Mouse (Mus musculus) heart, postnatal 36 days (tissue): ENCODE data around the gene Rps19bp1. TPM values are rescaled to one million over a fixed set of nuclear protein-coding genes. Genes with fewer than 3 reads are reported as not detected.
A peak's percentile ranks its signal among the peaks of the same experiment; 100 is the strongest.

ENCODE experiments used
- DNase-seq, 2 experiments: peaks; one replicate each; pipeline ENCODE4 v3.0.0; 2021 to 2022
- intact Hi-C: fragments of 180-260 bp; cut with DNase I; formaldehyde crosslinking; loops from one replicate; pipeline ENCODE4 v1.15.1; 2025
- total RNA-seq, 2 experiments: library from RNA; stranded (reverse); gene quantifications; 2 replicates each; pipeline ENCODE4 v1.2.3; 2021

Rps19bp1 gene
- total RNA-seq, result 10 to 100 TPM; 11.5 to 15.8 TPM

DNA sequence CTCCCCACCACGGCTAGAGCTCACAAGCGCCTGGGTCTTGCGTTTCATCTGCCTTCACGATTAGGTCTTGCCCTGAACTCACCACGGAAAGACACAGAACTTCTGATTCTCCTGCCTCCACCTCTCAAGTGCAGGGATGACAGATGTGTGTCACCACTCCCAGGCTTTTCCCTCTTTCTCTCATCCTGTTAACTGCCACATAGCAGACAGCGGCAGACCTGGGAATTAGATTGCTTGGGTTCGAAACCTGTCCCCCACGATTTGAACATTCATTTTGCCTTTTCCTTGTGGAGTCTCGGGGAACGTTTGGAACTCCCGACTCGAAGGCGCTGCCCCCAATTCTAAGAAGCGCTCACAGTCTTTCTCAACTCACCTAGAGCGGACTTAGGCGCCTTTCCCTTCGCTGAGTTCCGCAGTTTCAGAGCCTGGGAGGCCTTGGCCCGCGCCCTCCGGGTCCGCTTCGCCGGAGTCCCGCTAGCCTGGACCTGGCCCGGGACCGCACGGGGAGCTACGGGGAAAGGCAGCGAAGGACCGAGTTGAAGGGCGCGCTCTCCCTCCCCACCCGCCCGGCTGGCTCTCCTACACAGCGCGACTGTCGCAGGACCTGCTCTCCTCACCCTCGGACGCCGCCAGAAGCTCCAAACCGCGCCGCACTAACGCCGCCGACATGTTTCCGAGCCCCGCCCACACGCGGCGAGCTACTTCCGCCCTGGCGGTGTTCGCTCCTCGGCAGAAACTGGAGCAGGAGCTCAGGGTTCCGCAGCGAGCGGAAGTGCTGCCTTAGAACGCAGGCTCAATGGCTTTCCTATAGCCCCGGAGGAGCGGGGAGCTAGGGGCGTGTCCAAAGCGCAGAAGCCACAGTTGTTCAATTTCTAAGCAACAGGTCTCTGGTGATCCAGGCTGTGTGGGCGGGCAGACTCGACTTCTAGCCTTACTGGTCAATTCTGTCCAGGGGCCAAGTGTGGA, at the start of gene Rps19bp1:
Gene Rps19bp1, minus strand, starts transcription at position 706 of the 966 bp plus-strand sequence.
- peak; percentile 87 for DNase-seq
- intact Hi-C loops, result loop anchor here (5.0 to 10.0 kb wide), 2 partner anchors 37 to 681 kb away; partner anchors contain the start of gene Adsl

DNA sequence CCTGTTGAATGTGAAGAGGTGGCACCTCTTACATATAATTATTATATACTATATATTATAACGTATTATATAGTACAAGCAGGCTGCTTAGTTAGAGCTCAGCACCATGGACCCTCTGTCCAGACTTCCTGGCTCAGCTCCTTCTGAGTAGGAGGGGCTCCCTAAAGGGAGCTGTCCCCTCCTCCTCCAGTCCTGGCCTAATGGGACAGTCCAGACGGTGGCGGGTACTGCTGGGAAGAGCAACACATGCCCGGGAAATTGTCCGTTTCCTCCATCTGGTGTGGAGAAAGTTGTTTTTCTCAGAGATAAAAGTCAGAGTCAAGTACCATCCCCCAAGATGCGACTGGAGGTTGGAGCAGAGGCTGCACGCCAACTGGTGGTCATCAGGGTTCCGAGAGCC, 42.0 kb upstream of the Rps19bp1 start:
- DNase-seq, result no peak
- intact Hi-C loops, result no loop called here

DNA sequence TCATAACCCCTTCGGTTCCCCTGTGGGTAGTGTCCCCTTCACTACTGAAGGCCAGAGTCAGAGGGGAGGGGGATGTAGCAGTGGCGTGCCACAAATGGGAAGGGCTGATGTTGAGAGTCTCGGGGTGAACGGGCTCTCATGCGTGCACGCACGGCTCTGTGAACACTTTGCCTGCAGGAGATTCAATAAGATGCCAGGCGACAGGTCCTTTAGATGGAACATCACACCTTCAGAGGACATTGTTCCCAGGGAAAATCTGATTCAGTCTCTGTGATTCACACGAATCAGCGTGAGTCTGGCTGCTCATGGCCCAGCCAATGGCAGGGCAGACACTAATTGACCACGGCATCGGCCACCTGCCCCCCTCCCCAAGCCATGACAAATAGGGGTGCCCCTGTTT, 40.1 kb upstream of the Rps19bp1 start:
- no peak for DNase-seq
- intact Hi-C loops, result no loop called here

DNA sequence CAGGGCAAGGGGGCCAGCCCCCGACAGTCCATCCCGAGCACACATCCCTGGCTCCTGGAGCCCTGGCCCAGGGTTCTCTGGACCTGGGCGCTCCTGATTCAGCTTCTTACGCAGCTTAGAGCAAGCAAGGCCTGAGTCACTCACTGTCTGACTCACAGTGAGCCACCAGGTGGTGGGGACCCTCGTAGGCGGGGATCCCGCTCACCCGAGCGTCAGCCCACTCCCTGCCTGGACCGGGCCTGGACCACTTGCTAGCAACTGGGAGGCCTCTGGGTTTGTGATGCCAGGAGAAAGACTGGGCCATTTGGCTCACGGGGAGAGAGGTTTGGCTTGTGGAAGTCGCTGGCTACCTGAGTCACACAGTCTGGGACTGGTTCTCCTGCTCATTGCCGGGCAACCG, 39.7 kb upstream of the Rps19bp1 start:
- no peak for DNase-seq
- intact Hi-C loops, result no loop called here

DNA sequence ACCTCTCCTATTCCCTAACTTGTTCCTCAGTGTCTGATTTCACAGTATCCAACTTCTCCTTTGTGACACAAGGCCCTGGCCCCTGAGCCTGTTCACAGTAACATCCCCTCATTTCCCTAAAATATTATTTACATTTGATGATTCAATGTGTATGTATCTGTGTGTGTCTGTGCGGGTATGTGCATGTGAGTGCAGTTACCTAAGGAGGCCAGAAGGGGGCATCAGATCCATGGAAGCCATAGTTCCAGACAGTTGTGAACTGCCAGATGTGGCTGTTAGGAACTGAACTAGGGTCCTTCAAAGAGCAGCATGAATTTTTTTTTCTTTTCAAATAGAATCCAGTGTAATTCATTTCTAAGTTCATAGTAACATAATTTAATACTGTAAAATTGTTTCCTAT, 33.0 kb upstream of the Rps19bp1 start:
- intact Hi-C loops, result no loop called here
- DNase-seq, result no peak

DNA sequence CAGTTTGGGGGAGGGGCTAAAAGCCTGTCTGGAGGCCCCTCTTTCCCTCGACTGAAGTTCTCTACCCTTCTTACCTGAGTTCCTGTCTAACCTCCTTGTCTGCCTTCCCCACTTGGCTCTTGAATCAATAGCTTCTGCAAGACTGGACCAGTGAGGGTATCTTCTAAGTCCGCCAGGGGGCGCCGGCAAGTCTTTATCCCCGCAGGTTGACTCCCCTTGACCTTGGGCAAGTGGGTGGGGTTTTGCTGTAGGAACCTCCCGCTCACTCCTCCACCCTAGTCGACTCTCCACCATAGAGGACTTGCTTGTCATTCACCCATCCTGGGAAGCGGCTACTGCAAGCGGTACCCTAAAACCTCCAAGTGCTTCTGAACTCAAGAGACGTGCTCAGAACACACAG, 25.3 kb upstream of the Rps19bp1 start:
- intact Hi-C loops, result loop anchor here (2.0 kb wide), 1 partner anchor 405 kb away; no protein-coding TSS in a partner anchor
- DNase-seq, result peak; percentile 46 to 64

DNA sequence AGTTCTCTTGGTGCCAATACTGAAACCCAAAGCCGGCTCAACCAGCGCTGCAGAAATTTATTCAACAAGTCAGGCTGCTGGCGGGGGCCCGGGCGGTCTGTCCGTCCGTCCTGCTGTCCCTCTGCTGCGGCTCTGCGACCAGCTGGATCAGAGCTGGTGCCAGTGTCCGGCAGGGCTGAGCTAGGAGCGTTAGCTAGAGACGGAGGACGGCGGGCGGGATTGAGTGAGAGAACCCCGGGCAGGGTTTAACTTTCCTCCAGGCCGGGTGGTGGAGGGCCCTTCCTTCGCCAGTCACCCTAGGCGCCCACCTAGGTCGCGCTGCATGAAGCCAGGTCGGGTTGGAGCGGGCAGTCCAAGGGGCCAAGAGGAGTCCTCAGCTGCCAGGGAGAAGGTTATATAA, 23.9 kb upstream of the Rps19bp1 start:
- intact Hi-C loops, result loop anchor here (2.0 kb wide), 1 partner anchor 407 kb away; no protein-coding TSS in a partner anchor
- DNase-seq, result no peak

DNA sequence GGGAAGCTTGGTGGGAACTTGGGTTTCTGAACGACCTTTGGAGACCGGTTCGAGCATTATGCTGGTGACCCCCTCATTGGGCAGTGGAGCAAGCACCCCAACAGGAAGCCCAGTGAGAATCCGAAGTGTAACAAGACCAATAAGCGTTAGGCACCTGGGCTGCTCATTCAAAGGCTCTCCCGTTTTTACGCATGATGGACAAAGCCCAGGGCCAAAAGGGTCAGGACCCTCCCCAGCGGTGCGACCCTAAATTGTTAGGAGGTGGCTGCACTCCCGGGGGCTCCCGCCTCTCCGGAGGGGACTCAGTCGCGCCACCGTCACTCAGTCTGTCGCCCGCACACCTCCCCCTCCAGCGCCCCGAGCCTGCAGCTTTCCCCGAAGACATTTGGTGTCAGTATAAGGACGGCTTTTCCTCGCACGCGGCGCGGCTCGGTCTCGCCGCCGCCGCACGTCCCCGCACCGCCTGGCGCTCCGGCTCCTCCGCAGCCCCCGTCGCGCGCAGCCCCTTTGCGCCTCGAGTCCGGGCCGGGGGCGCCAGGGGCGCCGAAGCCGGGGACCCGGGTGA, 22.8 kb upstream of the Rps19bp1 start, which contains the start of gene Cacna1i:
Gene Cacna1i, plus strand, starts transcription at position 388 of the 565 bp plus-strand sequence.
- intact Hi-C loops, result no loop called here
- DNase-seq, result no peak

DNA sequence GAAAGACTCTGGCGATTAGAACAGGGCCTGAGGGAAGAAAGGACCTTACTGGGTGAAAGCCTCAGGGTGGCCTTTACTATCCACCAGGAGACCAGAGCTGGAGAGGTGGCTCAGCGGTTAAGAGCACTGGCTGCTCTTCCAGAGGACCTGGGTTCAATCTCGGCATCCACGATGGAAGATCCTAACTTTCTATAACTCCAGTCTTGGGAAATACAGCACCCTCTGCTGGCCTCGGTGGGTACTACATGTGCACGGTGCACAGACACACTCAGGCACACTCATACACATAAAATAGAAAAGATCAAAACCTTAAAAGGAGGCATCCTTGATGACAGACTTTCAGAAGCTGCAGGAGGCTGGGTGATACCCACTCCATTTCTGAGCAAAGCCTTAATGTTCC, 16.5 kb upstream of the Rps19bp1 start:
- intact Hi-C loops, result loop anchor here (2.0 kb wide), 1 partner anchor 14 kb away; no protein-coding TSS in a partner anchor
- peak in 1 of 2 experiments; percentile 43 for DNase-seq

DNA sequence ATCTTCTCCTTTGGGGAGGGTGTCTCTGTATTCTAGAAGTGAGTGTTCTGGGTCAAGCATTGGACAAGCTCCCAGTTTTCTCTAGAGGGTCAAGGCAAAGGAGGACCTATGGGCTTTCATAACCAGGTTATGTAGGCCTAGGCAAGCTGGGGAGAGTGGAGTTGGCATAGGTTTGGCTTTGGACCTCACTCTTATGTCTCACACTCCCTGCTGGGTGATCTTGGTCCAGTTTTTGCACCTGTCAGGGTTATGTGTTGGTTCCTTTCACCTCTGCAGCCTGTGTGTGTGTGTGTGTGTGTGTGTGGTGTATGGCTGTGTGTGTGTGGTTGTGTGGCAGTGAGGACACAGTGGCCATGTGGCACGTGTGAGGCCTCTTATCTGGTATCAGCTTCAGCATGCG, 14.9 kb upstream of the Rps19bp1 start:
- DNase-seq, result no peak
- intact Hi-C loops, result no loop called here

DNA sequence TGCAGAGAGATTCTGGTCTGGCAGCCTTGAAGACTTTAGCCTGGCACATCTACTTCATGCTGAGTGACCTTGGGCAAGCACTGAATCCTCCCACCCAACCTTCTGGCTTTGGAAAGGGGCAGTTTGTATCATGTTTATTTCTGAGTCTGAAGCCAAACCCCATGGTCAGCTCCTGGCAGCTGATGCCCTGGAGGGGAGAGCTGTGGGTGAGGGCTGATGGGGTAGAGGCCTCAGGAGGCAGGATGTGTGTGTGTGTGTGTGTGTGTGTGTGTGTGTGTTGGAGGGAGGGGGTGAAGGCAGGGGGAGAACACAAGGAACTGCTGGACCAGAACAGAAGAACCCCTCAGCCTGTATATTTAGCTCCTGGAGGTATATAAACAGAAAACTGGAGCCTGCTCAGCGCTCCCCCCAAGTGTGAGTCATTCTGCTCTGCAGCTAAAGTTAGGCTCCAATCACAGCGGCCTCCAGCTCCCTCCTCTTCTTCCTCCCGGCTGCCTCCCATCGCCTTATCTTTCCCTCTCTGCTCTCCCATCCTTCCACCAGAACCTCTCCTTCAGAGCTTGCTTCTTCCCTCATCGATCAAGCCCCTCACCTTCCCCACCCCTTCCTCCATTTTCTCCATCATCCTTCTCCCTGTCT, 14.1 kb upstream of the Rps19bp1 start:
- intact Hi-C loops, result no loop called here
- DNase-seq, result no peak

DNA sequence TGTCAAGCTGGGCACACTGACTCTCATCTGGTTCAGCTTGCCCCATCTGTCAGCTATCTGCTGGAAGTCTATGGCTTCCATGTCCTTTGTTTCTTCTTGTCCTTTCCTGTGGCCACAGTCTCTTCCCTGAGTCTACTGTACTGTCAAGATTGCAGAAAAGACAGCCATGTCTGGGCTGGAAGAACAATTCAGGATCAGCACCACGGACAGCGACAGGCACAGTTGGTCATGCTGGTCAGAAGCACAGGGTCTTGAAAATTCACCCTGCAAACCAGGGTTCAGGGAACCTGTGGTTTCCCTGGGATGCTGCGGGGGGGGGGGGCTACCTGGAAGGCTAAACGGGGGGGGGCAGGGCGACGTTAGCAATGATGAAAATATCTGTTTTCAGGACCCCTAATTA, 13.5 kb upstream of the Rps19bp1 start:
- intact Hi-C loops, result no loop called here
- peak in 1 of 2 experiments; percentile 69 for DNase-seq

DNA sequence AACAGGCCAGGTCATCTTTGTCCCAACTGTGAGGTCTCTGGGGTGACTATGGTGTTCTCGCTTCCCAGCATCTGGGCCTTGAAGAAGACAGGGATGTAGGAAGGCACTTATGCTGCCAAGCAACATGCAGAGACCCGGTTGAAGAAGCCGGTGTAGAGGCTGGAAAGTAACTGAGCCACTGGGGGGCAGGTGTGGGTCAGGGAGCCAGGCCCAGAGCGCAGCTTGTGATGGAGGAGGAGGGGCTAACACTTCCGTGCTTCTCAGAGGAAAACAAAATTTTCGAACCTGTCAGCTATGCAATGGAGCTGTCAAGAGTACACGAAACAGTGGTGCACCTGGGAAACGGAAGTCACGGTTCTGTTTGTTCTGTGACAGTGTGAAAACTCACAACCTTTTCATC, 13.0 kb upstream of the Rps19bp1 start:
- no peak for DNase-seq
- intact Hi-C loops, result no loop called here

DNA sequence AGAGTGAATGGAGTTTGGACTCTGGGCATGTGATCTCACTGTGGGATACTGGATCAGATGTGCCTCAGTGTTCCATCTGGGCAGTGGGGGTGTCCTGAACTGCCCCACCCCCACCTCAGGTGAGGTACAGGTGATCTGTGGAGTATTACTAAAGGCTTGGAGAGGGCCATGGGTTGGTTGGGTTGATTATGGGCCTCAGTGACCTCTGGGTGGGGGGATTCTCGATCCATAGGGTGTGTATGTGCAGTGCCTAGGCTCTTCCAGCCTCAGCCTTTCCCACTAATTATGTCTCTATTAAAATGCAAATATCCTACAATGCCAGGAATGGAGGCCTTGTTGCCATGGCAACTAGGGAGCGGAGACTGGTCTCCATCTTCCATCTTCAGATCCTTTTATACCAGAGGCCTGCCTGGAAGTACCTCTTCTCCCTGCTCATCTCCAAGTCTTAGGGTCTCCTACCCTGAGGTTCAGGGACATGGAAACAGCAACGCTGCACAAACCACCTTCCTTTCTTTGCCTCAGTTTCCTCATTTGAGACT, 7.8 kb upstream of the Rps19bp1 start:
- intact Hi-C loops, result no loop called here
- DNase-seq, result no peak

DNA sequence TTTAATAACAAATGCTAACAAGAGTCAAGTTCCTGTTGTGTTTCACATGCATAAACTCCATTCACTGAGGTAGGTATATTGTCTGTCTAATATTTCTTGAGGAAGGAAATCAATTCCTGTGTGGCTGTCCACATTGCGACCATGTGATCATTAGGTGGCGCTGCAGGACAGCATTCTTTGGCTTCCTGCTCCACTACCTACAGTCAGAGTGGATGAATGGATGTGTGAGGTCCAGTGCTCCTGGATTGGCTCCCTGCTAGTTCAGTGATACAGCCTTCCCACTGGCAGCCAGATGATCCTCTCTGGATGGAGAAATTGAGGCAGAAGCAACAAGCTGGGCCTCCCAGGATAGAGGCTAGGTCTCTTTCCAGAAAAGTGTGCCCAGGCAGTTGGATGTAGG, 2.2 kb upstream of the Rps19bp1 start:
- peak in 1 of 2 experiments; percentile 76 for DNase-seq
- intact Hi-C loops, result loop anchor here (1.0 to 10.0 kb wide), 4 partner anchors 15 to 679 kb away; partner anchors contain the start of gene Adsl

DNA sequence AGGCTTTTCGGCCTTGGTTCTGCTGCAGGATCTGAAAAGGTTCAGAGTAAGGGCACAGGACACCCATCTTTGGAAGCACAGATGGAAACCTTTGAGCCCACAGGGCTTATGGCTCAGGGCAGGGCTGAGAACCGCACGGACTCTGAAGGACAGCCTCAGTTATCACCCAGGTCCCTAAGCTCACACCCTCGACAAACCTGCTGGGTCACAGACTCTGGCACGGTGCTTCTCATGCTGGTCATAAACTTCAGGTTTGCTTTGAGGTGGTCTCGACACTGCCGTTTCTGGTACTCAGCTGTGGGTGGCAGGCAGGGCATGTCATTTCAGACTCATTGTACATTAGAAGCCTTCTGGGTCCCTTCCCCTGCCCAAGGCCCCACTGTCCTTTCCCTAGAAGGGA, 3.0 kb downstream of the Rps19bp1 start:
- no peak for DNase-seq
- intact Hi-C loops, result loop anchor here (5.0 to 10.0 kb wide), 2 partner anchors 34 to 684 kb away; partner anchors contain the start of gene Adsl

DNA sequence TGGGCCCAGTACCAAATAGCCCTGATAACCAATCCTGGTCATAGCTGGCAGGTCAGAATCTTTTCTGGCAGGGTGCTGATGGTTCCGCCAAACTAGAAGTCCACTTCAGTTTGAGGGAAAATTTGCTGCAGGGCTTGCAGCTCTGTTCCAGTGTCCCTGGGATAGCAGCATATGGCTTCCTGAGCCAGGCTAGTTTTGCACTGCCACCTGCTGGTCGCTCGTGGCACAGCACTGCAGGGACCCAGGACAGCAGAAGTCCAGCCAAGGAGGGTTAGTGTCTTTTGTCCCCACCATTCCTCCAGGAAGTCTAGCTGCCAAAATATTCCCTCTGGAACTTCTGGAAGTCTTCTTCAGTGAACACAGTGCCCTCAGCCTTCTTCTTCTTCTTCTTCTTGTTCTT, 3.4 kb downstream of the Rps19bp1 start:
- intact Hi-C loops, result loop anchor here (5.0 to 10.0 kb wide), 2 partner anchors 33 to 684 kb away; partner anchors contain the start of gene Adsl
- peak; percentile 83 to 91 for DNase-seq

DNA sequence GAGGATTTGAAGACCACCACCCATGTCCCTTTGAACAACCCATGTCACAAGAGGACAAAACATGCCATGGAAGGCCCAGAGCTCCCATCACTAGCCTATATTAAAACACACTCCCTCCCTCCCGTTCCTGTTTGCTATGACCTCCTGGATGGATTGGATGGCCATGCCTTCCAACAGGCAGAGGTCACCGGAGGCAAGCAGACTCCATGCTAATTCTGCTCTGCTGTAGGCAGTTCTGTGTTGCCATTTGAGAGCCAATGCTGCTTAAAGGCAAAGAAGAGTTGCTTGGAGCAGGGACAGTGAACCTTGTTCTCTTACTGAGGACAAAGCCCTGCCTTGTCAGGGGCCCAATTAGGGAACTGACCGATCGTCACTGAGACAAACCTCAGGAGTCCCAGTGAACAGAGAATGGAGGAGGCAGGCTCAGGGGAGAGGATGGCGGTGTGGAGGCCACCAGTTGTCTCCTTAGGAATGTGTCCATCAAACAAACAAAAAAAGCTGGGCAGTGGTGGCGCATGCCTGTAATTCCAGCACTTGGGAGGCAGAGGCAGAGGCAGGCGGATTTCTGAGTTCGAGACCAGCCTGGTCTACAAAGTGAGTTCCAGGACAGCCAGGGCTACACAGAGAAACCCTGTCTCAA, 4.6 kb downstream of the Rps19bp1 start:
- DNase-seq, result no peak
- intact Hi-C loops, result loop anchor here (5.0 to 10.0 kb wide), 3 partner anchors 32 to 685 kb away; partner anchors contain the start of gene Adsl

DNA sequence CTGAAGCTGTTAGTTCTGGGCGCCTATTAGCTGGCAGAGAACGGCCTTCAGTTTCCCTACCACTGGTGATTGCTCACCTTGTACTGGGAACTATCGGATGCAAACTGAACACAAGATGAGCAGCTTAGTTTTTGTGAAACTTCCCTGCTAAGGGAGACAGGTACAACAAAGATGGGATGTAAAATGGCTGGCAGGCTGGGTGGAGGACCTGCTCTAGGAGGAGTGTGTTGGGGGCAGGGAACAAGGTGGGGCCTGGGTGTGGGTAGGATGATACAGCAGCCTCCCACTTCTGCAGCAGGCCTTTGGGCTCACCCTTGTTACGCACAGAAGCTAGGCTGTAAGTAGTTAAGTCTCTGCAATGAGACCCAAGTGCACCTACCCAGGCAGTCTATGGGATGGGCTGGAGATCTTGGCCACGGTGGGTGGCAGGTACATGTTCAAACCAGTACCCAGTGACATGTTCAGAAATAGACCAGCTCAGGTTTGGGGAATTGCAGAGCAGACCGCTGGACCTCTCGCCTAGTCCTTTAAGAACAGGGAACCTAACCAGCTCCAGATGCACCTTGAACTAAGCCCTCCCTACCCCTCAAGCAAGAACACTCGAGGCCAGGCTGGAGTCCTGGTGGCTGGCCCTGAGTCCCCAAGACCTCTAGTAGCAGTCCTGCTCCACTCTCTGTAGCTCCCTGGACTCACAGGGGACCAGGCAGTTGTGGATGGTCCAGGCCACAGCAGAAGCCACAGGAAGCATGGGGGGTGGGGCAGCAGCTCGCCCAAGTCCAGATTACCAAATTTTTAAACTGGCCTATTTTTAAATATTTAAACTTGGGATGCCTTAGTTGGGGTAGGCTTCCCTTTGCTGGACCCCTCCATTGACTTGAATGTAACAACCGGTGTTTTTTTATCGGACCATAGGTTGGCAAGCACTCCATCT, 5.6 kb downstream of the Rps19bp1 start:
- DNase-seq, result peak in 1 of 2 experiments; percentile 13
- intact Hi-C loops, result loop anchor here (5.0 kb wide), 1 partner anchor 544 kb away; no protein-coding TSS in a partner anchor
